Mouse (Mus musculus) small intestine, adult 2 months (tissue): ENCODE data around the gene Atp5l. TPM values are rescaled to one million over a fixed set of nuclear protein-coding genes. Genes with fewer than 3 reads are reported as not detected.

Experiments
- H3K27ac ChIP-seq: fragments of 200-500 bp; 2 replicates; pipeline ENCODE4 v1.5.1; 2012; ENCODE audit warnings: low read depth, low read length, control low read depth, inconsistent platforms; ENCODE audit not compliant: insufficient read depth
- H3K27me3 ChIP-seq: fragments of 200-500 bp; 2 replicates; pipeline ENCODE4 v1.6.1; 2012; ENCODE audit warnings: mild to moderate bottlenecking, moderate library complexity, low read length, inconsistent platforms; ENCODE audit not compliant: control insufficient read depth, insufficient read depth
- H3K36me3 ChIP-seq: fragments of 200-500 bp; 2 replicates; pipeline ENCODE4 v1.6.1; 2012; ENCODE audit warnings: mild to moderate bottlenecking, low read length, control low read depth, inconsistent platforms; ENCODE audit not compliant: control insufficient read depth, insufficient read depth
- H3K4me1 ChIP-seq: fragments of 200-500 bp; 2 replicates; pipeline ENCODE4 v1.6.1; 2012; ENCODE audit warnings: low read length, inconsistent platforms, mixed read lengths; ENCODE audit not compliant: control insufficient read depth, insufficient read depth, insufficient read length
- H3K4me3 ChIP-seq: fragments of 200-500 bp; 2 replicates; pipeline ENCODE4 v1.5.1; 2012; ENCODE audit warnings: low read depth, mild to moderate bottlenecking, control low read depth, inconsistent platforms, low read length, moderate library complexity
- CTCF ChIP-seq: fragments of 200-500 bp; IDR thresholded peaks from 2 replicates; pipeline ENCODE4 v1.5.1; 2012; ENCODE audit warnings: low read depth, mild to moderate bottlenecking, control low read depth, inconsistent platforms, low read length, moderate library complexity, mixed read lengths; ENCODE audit not compliant: insufficient replicate concordance, insufficient read length; ENCODE audit errors: extremely low read depth
- POLR2A ChIP-seq: fragments of 200-500 bp; IDR thresholded peaks from 2 replicates; pipeline ENCODE4 v1.6.1; 2012; ENCODE audit warnings: low read depth, mild to moderate bottlenecking, control low read depth, inconsistent platforms, low read length, moderate library complexity
- WGBS: fragments of 180-500 bp; shearing (Covaris S2); methylation state at CpG from one replicate; pipeline ENCODE4 v1.1.7; 2018; 5-methylcytosine and 5-hydroxymethylcytosine counted together
- polyA plus RNA-seq: library from polyadenylated mRNA; depleted of rRNA; stranded (reverse); fragments of >200 nt; gene quantifications from 2 replicates; pipeline ENCODE4 v1.2.3, GENCODE M21; 2012

The Atp5l gene
- polyA plus RNA-seq, 1 experiment, result 102 TPM

- TF ChIP-seq POLR2A (no peak; the same call in 1 of the 2 replicates), CTCF (no peak)
- Histone ChIP-seq H3K4me1 (peaks cover 8% of the 10 kb centered on the region; the same call in 1 of the 2 replicates), H3K36me3 (0 out of 2 replicates have a peak, but pooled peaks cover 1% of the 10 kb centered on the region), H3K4me3 (peak within 1 kb of the TSS; percentile 100), H3K27me3 (no peaks in the 10 kb centered on the region), H3K27ac (peak within 1 kb of the TSS; percentile 76)
- WGBS, result under 1% methylated on average over 57 of the region's 71 CpGs
These were observed 39.2 kb downstream of the Atp5l start, which contains the start of gene Kmt2a for GRCm38 (mm10) chr9:44881221-44881871. Gene Kmt2a (minus strand): TSS chr9:44881296.

GRCm38 (mm10) chr9:44880309-44881081, 40.0 kb downstream of the Atp5l start:
- peaks cover 8% of the 10 kb centered on the region; the same call in 1 of the 2 replicates for H3K4me1 ChIP-seq
- no peaks in the 10 kb centered on the region for H3K27me3 ChIP-seq
- TF ChIP-seq CTCF, result no peak
- no peak for TF ChIP-seq POLR2A
- WGBS, result under 1% methylated on average over 40 of the region's 44 CpGs
- peak overlapping the region; percentile 100 for H3K4me3 ChIP-seq
- 0 out of 2 replicates have a peak, but pooled peaks cover 1% of the 10 kb centered on the region for H3K36me3 ChIP-seq
- H3K27ac ChIP-seq, result peak overlapping the region; percentile 53

GRCm38 (mm10) chr9:44879694-44880271, 40.8 kb downstream of the Atp5l start:
- H3K36me3 ChIP-seq, result 0 out of 2 replicates have a peak, but pooled peaks cover 1% of the 10 kb centered on the region
- H3K4me3 ChIP-seq, result peak overlapping the region; percentile 100
- no peak for TF ChIP-seq POLR2A
- no peak for TF ChIP-seq CTCF
- H3K4me1 ChIP-seq, result peaks cover 8% of the 10 kb centered on the region; the same call in 1 of the 2 replicates
- H3K27me3 ChIP-seq, result no peaks in the 10 kb centered on the region
- WGBS, result 3% methylated on average over 13 of the region's 13 CpGs
- H3K27ac ChIP-seq, result no peak overlapping the region

GRCm38 (mm10) chr9:44878776-44879500, 41.6 kb downstream of the Atp5l start:
- Histone ChIP-seq H3K4me1 (peaks cover 10% of the 10 kb centered on the region), H3K27me3 (no peaks in the 10 kb centered on the region), H3K27ac (no peak overlapping the region), H3K4me3 (peak overlapping the region; percentile 100), H3K36me3 (0 out of 2 replicates have a peak, but pooled peaks cover 1% of the 10 kb centered on the region)
- WGBS, result 14% methylated on average over 9 of the region's 9 CpGs
- TF ChIP-seq CTCF, result no peak
- TF ChIP-seq POLR2A, result no peak

- peaks cover 8% of the 10 kb centered on the region for H3K4me1 ChIP-seq
- WGBS, result 91% methylated on average over 7 of the region's 7 CpGs
- TF ChIP-seq POLR2A, result no peak
- no peak for TF ChIP-seq CTCF
- H3K36me3 ChIP-seq, result 0 out of 2 replicates have a peak, but pooled peaks cover 1% of the 10 kb centered on the region
- no peaks in the 10 kb centered on the region for H3K27me3 ChIP-seq
- H3K27ac ChIP-seq, result no peak overlapping the region
- no peak overlapping the region for H3K4me3 ChIP-seq
These were observed 42.9 kb downstream of the Atp5l start for GRCm38 (mm10) chr9:44877686-44878085.

GRCm38 (mm10) chr9:44875476-44875875, 45.1 kb downstream of the Atp5l start:
- Histone ChIP-seq H3K27ac (no peak overlapping the region), H3K4me3 (no peak overlapping the region), H3K36me3 (0 out of 2 replicates have a peak, but pooled peaks cover 3% of the 10 kb centered on the region), H3K27me3 (no peaks in the 10 kb centered on the region), H3K4me1 (peaks cover 8% of the 10 kb centered on the region)
- WGBS, result 67% methylated on average over 7 of the region's 7 CpGs
- TF ChIP-seq CTCF (no peak), POLR2A (no peak)

GRCm38 (mm10) chr9:44874198-44874597, 46.3 kb downstream of the Atp5l start:
- TF ChIP-seq CTCF (no peak), POLR2A (no peak)
- Histone ChIP-seq H3K4me3 (no peak overlapping the region), H3K36me3 (0 out of 2 replicates have a peak, but pooled peaks cover 3% of the 10 kb centered on the region), H3K27ac (no peak overlapping the region), H3K27me3 (no peaks in the 10 kb centered on the region), H3K4me1 (peaks cover 5% of the 10 kb centered on the region; the same call in 1 of the 2 replicates)
